Mouse (Mus musculus) liver (tissue): ENCODE measurements around the gene Hist1h4n.
A peak's percentile ranks its signal among the peaks of the same experiment; 100 is the strongest.
"Not testable (repeated sequence)": the region's sequence is repeated elsewhere in the genome, so short reads cannot be mapped to it uniquely, and the experiment has no call there.

Source experiments
- DNase-seq: peaks from one replicate; pipeline ENCODE4 v3.0.0-alpha.2; 2020; ENCODE audit warnings: mixed read lengths

The Hist1h4n gene

GRCm38 (mm10) chr13:21831418-21832394, at the start of gene Hist1h4n:
TSS of gene Hist1h4n (minus strand) at chr13:21832196.
- DNase-seq: not testable (repeated sequence)

GRCm38 (mm10) chr13:21880735-21881134, 48.7 kb upstream of the Hist1h4n start:
- DNase-seq: no peak

GRCm38 (mm10) chr13:21865503-21865902, 33.5 kb upstream of the Hist1h4n start:
- DNase-seq: not testable (repeated sequence)

GRCm38 (mm10) chr13:21861608-21862007, 29.6 kb upstream of the Hist1h4n start:
- DNase-seq: no peak

- peak; percentile 62 for DNase-seq
Measured at GRCm38 (mm10) chr13:21855698-21856162, 23.7 kb upstream of the Hist1h4n start.

GRCm38 (mm10) chr13:21855146-21855545, 23.1 kb upstream of the Hist1h4n start:
- DNase-seq: peak; percentile 89

- DNase-seq: no peak
Measured at GRCm38 (mm10) chr13:21852215-21852945, 20.4 kb upstream of the Hist1h4n start.

- not testable (repeated sequence) for DNase-seq
Measured at GRCm38 (mm10) chr13:21850696-21851095, 18.7 kb upstream of the Hist1h4n start.

GRCm38 (mm10) chr13:21847883-21848282, 15.9 kb upstream of the Hist1h4n start:
- peak; percentile 59 for DNase-seq

- not testable (repeated sequence) for DNase-seq
Measured at GRCm38 (mm10) chr13:21846356-21846755, 14.4 kb upstream of the Hist1h4n start.

- not testable (repeated sequence) for DNase-seq
Measured at GRCm38 (mm10) chr13:21840508-21840907, 8.5 kb upstream of the Hist1h4n start.

GRCm38 (mm10) chr13:21833461-21833860, 1.5 kb upstream of the Hist1h4n start, which contains the start of the genes Hist1h2ap and Hist1h2br:
TSS of gene Hist1h2ap (minus strand) at chr13:21833507.
TSS of gene Hist1h2br (plus strand) at chr13:21833743.
- DNase-seq: not testable (repeated sequence)

GRCm38 (mm10) chr13:21830344-21830743, 1.7 kb downstream of the Hist1h4n start:
- DNase-seq: no peak

GRCm38 (mm10) chr13:21828511-21828910, 3.5 kb downstream of the Hist1h4n start:
- DNase-seq: no peak

- DNase-seq: not testable (repeated sequence)
Measured at GRCm38 (mm10) chr13:21820082-21820890, 11.7 kb downstream of the Hist1h4n start.

GRCm38 (mm10) chr13:21812092-21812491, 19.9 kb downstream of the Hist1h4n start:
- not testable (repeated sequence) for DNase-seq

- not testable (repeated sequence) for DNase-seq
Measured at GRCm38 (mm10) chr13:21811539-21811938, 20.5 kb downstream of the Hist1h4n start, which contains the start of gene Hist1h4m. TSS of gene Hist1h4m (plus strand) at chr13:21811746.

GRCm38 (mm10) chr13:21811074-21811473, 20.9 kb downstream of the Hist1h4n start:
- DNase-seq: not testable (repeated sequence)

- not testable (repeated sequence) for DNase-seq
Measured at GRCm38 (mm10) chr13:21810073-21810472, 21.9 kb downstream of the Hist1h4n start, which contains the start of the genes Hist1h2bq and Hist1h2ao. TSS of gene Hist1h2bq (minus strand) at chr13:21810197. TSS of gene Hist1h2ao (plus strand) at chr13:21810465.

GRCm38 (mm10) chr13:21803058-21803457, 28.9 kb downstream of the Hist1h4n start:
- DNase-seq: not testable (repeated sequence)

GRCm38 (mm10) chr13:21797163-21797562, 34.8 kb downstream of the Hist1h4n start:
- not testable (repeated sequence) for DNase-seq

- no peak for DNase-seq
Measured at GRCm38 (mm10) chr13:21795584-21795983, 36.4 kb downstream of the Hist1h4n start.
